Mouse (Mus musculus): ENCODE results near the gene Gne.

The Gne gene

DNA sequence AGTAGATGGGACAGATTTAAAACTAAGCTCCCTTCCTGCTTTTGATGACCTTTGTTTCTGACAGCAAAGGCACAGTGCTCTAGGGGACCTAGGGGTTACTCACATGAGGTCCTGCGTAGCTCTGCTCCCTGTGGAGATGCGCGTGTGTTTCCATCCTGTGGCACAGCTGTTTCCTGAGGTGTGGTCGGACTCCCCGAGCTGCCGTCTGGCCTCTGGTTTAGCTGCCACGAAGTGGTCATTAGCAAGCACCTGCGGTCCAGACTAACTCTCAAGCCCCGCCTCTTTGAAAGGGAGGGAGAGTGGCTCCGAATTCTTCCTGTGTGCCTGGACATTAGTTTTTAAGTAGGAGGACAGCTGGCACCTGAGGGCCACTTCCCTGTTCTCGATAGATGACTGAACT is at the start of gene Gne:
Gene Gne, minus strand, starts transcription at position 233 of the 400 bp plus-strand sequence.
- no peak for DNase-seq (ENCODE audit: low spot score in 2 of 2)

DNA sequence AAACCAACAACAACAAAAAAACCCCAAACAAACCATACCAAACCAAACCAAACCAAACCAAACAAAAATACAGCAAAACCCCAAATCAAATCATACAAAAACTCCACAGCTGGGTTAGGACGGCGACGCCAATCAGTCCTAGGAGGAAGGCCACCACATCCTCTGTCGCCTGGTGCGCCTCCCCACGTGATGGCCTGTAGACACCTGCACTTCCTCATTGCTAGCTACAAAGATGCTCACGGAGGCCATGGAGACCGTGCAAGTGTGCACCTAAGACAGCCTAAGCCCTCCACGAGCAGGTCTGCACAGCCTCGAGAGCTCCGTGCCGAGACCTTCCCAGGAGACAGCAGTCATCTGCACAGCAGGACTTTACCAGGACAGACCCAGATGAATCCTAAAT is 42.8 kb upstream of the Gne start:
- DNase-seq (ENCODE audit: low spot score in 2 of 2) = no peak

DNA sequence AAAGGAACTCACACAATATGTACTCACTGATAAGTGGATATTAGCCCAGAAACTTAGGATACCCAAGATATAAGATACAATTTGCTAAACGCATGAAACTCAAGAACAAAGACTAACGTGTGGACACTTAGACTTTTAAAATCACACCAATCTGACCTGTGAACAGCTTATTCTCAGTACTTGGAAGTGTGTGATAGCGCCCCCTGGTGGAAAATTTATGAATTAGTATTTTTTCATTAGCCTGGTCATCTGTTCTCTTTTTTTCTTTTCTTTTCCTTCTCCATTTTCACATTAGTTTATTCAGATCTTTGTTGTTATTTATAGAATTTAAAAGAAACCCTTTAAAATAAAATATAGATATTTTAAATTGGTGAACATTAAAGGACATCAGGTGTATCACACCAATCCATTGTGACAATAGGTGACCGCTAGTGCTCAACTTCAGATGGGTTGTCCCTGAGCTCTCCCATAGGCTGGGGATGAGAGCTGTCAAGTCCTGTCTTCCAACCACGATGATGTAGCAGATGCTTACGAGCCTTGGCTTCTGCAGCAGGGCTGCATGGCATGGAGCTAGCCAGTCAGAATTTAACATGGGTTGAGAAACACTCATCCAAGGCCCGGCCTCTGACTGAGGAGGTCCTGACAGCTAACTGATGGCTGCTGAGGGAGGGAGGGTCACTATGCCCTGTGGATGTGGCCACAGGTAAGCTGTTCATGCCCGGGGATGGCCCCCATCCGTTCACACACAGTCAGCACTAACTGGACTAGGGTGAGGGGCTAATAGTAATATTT is 35.6 kb upstream of the Gne start:
- no peak for DNase-seq (ENCODE audit: low spot score in 2 of 2)

DNA sequence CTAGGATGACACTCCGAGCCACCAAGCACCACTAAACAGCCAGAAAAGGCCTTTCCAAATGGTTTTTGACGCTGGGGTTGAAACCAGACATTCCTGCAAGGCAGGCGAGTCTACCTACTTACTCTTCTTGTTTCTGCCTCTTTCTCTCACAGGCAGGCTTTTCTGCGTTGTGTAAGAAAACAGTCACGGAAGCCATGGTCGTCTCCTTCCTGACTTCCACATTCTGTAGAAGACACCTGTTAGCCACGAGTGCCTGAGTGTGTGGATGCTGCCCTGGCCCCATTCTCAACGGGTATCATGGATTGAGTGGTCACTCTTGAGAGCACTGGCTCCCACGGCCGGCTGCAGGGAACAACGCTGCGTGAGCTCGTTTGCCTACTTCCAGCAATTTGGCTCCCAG is 31.1 kb upstream of the Gne start:
- no peak for DNase-seq (ENCODE audit: low spot score in 2 of 2)

DNA sequence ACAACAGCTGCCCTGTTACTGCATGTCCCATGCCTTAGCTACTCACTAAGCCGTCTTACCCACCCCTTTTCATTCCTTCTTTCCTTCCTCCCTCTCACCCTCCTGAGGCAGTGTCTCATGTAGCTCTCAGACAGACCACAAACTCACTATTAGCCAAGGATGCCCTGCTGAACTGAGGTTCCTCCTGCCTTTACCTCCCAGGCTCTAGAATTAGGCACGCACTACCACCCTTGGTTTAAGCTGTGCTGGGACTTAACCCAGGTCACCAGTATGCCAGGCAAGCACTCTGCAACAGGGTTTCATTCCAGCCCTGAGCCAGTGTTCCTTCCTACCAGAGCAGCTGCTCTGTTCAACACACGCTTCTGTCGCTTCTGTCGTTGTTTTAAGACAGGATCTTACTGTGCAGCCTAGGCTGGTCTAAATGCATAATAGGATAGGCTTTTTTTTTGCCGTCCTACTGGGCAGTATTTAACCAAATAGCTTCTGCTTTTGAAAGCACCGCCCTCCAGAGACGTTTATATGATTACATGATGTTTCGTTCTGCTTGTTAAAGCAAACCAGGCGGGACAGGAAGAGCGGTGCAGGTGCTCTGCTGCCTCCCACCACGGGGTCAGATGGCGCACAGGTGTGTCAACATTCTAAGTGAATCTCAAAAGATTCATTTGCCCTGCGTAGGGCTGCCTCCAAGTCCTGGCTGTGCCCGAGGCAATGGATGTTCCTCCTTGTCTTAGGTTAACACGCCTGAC is 29.6 kb upstream of the Gne start:
- no peak for DNase-seq (ENCODE audit: low spot score in 2 of 2)

DNA sequence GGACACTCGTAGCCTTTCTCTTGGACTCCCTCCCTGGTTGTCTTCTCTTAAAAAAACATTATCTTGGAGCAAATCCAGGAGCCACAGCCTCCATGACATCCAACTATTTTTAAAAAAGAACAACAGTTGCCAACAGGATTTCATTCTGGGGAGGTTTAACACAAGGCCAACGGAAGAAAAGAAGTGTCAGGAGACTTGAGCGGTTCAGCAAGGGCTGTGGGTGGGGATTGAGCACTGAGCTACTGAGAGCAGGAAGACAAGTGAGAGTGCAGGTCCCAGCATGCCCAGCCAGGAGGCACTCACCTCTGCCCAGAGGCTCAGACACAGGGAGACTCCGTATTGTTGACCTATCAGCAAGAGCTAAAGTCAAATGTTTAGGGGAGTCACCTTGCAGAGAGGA is 28.8 kb upstream of the Gne start:
- no peak for DNase-seq (ENCODE audit: low spot score in 2 of 2)

DNA sequence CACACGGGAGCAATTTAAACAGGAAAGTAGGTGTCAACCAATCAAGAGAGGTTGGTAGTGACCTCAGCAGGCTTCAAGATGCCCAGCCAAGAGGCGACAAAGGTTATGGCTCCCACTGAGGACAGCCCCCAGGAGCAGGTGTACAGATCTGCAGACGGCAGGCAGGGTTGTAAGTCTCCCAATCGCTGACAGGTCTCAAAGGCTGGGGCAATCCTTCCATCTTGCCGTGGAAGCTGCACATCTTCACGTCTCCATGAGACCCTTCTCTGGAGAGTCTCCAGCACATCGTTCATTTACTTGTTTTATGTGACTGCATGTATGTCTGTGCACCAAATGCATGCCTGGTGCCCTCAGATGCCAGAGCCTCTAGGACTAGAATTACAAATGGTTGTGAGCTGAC is 26.8 kb upstream of the Gne start:
- no peak for DNase-seq (ENCODE audit: low spot score in 2 of 2)

DNA sequence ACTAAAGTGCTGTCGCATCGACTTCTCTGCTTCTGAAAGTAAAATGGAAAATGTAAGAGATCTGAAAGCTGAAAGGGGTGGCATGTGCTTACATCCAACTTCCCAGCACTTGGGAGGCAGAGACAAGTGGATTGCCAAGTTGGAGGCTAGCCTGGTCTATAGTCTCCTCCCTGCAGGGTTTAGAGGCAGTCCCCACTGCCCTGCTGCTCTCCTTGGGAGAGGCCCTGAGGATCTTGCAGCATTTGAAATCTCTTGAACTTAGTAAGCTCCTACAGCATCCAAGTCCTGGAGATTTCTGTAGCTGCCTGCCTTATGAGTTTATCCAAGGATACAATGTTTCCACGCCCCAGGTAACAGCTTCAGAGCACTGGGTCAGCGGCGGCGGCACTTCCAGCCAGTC is 24.3 kb upstream of the Gne start:
- DNase-seq (ENCODE audit: low spot score in 2 of 2) = no peak

DNA sequence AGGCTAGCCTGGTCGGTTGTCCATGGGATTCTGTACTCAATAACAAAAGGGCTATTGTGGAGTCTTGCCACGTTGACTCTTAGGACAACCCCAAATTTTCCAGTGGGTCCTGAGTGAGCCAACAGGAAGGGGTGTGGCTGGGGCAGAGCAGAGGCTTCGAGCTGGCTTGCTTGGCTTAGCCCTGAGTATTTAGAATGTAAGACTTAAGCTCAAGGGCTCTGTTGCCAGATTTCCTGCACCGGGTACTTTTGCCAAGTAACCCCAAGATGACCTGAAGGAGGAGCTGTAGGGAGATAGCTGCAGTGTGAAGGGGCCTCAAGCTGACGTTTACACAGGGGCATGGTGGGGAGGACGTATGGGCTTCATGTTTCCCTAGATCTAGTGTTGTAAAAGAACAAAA is 23.4 kb upstream of the Gne start:
- no peak for DNase-seq (ENCODE audit: low spot score in 2 of 2)

DNA sequence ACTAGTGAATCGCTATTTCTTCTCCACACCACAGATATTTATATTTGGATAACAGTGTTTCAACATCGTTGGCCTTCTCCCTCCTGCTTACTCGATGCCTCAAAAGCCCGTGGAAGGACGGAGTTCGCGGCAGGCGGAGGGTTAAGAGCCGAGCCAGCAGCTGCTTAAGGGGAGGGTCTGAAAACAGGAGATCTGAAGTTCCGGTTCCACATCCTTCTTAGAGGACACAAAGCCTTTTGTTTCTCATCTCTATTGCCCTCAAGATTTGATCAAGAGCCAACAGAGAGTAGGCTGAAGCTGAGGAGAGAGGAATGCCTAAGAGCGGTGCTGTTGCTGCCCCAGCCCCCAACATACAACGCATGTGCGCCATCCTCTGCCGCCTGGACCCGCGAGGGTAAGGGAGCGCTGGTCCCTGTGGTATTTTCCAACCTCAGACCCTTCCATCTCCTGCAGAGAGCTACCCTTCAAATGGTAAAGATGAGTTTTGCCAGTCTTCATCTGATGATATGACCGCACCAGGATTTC is 22.4 kb upstream of the Gne start:
- no peak for DNase-seq (ENCODE audit: low spot score in 2 of 2)

DNA sequence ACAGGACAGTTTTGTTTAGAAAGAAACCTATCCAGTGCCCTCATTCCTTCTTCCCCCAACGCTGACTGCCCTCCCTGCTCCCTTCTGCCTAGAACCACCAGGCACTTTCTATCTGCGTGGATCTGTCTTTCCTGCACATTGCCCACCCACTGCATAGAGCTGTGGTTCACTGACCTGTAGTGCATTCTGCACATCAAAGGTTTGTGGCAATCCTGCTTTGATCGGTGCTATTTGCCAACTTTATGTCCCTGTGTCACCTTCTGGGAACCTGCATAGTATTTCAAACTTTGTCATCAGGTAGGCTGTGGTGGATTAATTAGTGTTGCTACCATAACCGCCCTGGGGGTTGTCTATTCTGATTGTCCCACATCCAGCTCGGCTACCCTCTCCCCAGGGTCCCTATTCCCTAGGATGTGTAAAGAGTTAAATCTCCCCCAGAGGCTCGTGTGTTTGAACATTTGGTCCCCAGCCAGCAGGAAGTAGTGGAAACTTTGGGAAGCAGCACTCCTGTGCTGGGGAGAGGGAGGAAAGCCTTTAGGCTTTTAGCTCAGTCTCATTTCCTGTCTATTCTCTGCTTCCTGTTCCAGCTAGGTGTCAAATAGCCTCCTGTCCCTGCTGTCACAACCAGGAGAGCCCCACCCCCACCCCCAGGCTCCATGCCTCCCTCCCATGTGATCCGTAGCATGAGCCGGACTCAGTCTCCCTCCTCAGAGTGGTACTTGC is 20.4 kb upstream of the Gne start:
- DNase-seq (ENCODE audit: low spot score in 2 of 2) = no peak

DNA sequence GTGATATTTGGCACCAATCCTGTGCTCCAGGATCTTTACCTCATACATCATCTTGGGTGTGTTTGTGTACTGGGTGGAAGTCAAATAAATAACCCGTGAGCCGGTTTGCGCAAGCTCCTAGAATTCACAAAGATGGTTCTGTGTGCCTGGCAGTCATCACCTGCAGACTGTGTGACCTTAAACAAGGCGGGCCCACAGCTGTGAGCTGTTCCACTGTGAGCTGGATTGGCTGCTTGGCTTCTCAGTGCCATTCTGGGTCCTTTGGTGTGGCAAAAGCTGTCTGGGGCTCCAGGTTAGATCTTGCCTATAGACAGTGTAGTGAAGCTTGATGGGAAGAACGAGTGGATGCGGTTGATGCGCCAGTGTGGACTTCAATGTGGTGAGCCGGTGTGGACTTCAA is 19.6 kb upstream of the Gne start:
- no peak for DNase-seq (ENCODE audit: low spot score in 2 of 2)

DNA sequence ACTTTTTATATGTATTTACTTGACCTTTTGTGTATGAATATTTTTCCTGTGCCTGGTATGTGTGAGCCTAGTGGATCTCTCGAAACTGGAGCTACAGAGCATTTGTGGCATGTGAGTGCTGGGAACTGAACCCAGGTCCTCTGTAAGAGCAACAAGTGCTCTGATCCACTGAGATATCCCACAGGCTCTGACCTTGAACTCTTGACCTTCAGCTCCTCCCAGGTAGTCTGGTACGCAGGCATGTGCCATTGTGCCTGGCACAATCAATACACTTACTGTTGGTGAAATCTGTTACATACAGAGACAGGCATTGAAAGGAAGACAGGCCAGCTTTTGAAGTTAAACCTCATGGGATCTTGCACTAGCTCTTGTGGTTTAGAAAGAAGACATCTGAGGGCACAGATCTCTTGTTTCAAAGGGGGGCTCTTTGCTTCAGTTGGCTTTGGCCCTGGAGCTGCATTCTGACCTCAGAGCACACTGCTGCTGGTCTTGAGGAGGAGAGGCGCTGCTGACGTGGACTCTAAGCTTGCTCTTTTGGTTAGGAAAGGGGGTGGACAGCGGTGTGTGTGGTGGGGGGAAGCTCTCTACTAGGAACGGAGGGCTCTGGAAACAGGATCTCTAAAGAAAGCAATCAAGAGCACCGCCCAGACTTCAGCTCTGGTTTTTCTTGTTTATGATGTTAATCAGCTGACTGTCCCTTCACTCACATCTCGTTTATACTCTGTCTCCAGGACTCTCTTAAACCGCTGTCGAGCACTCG is 13.8 kb upstream of the Gne start:
- no peak for DNase-seq (ENCODE audit: low spot score in 2 of 2)

DNA sequence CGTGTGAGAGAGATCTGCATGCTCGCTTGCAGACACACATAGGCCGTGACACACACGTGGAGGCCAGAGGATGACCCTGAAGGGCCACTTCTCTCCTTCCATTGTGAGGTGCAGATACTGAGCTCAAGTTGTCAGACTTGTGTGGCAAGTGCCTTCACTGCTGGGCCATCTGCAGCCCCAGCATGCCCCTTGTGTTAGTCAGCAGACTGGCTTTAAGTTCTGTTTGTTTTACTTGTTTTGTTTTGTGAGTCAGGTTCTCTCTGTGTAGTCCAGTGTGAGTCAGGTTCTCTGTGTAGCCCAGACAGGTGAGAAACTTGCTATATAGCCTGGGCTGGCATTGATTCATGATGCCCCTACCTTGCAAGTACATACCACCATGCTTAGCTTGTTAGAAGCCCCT is 10.5 kb upstream of the Gne start:
- no peak for DNase-seq (ENCODE audit: low spot score in 2 of 2)

DNA sequence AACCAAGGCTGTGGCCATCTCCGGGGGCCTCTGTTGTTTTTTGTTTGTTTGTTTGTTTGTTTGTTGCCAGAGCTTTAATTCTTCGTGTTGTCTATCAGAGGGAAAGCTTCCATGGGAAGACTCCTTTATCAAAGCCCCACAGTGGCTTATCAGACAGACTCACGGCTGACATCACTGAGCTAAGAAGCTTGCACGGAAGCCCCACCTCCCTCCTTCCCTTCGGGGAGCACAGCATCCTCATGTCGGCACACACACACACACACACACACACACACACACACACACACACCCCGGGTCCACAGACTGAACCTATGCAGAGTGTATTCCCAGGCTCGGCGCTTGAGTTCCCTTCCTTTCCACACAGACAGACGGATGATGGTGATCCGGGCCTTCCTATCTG is 8.4 kb upstream of the Gne start:
- no peak for DNase-seq (ENCODE audit: low spot score in 2 of 2)

DNA sequence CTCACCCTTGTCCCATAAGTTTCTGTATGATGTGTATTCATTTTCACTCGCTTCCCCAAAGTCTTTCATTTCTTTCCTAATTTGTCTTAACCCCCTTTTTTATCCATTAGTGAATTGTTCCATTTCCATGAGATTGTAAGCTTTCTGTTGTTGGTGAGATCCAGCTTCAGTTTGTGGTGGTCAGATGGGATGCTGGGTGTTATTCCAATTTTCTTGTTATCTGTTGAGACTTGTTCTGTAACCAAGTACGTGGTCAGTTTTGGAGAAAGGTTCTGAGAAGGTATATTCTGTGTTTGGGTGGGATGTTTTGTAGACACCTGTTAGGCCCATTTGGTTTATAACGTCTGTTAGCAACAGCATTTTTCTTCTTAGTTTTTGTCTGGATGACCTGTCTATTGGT is 1.6 kb upstream of the Gne start:
- no peak for DNase-seq (ENCODE audit: low spot score in 2 of 2)

DNA sequence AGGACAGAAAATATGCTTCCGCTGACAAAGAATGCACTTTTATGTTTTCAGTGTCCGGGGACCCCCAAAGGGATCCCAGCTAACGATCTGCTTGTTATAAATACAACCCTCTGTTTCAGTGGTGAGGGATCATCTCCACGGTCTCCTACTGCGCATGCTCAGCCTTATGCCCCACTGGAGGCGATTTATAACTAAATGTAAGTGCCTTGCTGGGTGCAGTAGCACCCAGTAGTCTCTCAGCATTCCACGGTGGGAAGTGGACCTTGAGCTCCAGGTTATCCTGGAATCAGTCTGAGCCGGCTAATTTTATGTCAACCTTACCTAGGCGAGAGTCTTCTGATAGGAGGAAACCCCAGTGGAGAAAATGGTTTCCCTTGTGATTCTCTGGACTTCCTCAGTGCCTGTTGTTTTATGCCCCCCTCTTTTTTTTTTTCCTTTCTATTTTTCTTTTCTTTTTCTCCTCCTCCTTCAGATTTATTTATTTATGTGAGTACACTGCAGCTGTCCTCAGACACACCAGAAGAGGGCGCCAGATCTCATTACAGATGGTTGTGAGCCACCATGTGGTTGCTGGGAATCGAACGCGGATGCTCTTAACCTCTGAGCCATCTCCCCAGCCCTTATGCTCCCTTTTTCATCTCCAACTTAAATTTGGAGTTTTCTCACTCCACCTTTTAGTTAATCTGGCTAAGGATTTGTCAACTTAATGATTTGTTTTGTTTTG is 787 bp upstream of the Gne start:
- no peak for DNase-seq (ENCODE audit: low spot score in 2 of 2)

DNA sequence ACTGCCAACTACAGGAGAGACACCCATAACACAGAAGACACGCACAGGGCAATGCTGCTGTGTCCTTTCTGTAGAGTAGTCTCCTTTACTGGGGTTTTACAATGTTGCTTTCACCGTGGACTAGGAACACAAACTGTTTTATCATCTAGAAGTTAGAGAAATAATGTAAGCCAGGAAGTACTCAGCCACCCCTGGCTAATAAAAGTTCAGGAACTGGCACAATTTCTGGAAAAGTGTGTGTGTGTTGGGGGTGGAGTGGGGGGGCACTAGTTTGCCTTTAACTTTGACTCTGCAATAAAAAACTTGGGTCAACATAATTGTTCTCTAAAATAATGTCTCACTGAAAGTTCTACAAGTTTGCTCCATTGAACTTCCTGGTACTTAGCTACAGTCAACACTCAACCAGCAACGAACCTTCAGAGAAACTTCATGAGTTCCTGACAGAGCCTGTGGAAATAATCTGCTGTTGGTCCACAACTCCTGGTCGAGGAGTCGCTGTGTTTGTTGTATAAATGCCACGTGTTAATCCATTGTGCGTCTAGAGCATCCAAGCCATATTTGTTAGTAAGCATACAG is 5.5 kb downstream of the Gne start:
- no peak for DNase-seq (ENCODE audit: low spot score in 2 of 2)

DNA sequence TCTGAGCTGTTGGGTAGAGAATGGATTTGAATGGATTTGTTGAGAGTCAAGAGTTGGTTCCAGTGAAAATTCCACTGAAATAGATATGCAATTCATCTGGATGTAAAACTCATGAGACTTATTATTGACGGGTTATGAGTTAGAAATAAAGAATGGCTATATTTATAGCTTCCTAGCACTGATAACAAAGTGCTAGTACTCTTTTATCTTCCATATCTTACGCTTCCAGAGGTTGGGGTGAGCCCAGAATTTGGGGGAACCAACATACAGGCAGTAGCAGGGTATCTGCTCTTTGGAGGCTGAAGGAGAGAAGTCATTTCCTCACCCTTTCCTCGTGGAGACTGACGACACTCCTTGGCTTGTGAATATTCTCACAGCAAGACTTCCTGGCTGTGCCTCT is 9.6 kb downstream of the Gne start:
- no peak for DNase-seq (ENCODE audit: low spot score in 2 of 2)

DNA sequence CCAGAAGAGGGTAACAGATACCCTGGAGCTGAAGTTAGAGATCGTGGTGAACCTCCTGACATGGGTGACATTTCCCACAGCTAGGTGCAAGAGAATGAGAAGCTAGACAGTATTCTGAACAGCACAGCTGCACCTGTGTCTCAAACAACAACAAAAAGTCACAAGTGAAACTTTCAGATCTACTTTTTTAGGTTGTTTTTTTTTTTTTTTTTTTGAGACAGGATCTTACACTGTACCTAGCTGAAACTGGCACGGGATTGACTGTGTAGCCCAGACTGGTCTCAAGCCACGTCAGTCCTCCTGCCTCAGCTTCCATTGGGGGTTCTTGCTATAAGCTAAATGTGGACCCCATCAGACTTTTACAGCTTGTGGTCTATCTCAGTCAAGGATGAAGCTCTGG is 10.2 kb downstream of the Gne start:
- DNase-seq (ENCODE audit: low spot score in 2 of 2) = no peak
